Mouse (Mus musculus) liver, embryonic 16.5 days (tissue): ENCODE data around the gene Hist1h2bl. TPM values are rescaled to one million over a fixed set of nuclear protein-coding genes. Genes with fewer than 3 reads are reported as not detected.

Experiments used
- ATAC-seq: fragments of 200-750 bp; cut with Nextera tagmentation; 2 replicates; pipeline ENCODE4 v1.8.0; 2017; ENCODE audit warnings: low read depth, mild to moderate bottlenecking, moderate number of reproducible peaks, moderate library complexity
- H3K27ac ChIP-seq: fragments of 300-500 bp; sonication (generic); 2 replicates; pipeline ENCODE4 v1.5.1; 2014; ENCODE audit warnings: mild to moderate bottlenecking, low read length
- H3K27me3 ChIP-seq: fragments of 300-500 bp; sonication (generic); 2 replicates; pipeline ENCODE4 v1.6.1; 2014; ENCODE audit warnings: low read depth, low read length, mixed read lengths; ENCODE audit not compliant: control insufficient read depth, insufficient read depth
- H3K36me3 ChIP-seq: fragments of 300-500 bp; sonication (generic); 2 replicates; pipeline ENCODE4 v1.6.1; 2014; ENCODE audit warnings: mild to moderate bottlenecking; ENCODE audit not compliant: control insufficient read depth, insufficient read depth
- H3K4me1 ChIP-seq: fragments of 300-500 bp; sonication (generic); 2 replicates; pipeline ENCODE4 v1.6.1; 2014; ENCODE audit warnings: low read depth, low read length, mixed read lengths; ENCODE audit not compliant: control insufficient read depth
- H3K4me2 ChIP-seq: fragments of 300-500 bp; sonication (generic); 2 replicates; pipeline ENCODE4 v1.6.1; 2014; ENCODE audit warnings: low read depth, low read length, mixed read lengths
- H3K4me3 ChIP-seq: fragments of 300-500 bp; sonication (generic); 2 replicates; pipeline ENCODE4 v1.5.1; 2014; ENCODE audit warnings: low read depth, mild to moderate bottlenecking, low read length
- H3K9ac ChIP-seq: fragments of 300-500 bp; sonication (generic); 2 replicates; pipeline ENCODE4 v1.6.1; 2014; ENCODE audit warnings: low read depth, low read length
- H3K9me3 ChIP-seq: fragments of 300-500 bp; sonication (generic); replicated peaks from 2 replicates; pipeline ENCODE4 v1.6.1; 2016; ENCODE audit warnings: low read length; ENCODE audit not compliant: control insufficient read depth
- WGBS: fragments of 180-500 bp; shearing (Covaris S2); extraction: QIAGEN DNeasy Blood & Tissue Kit; methylation state at CpG from one replicate; pipeline ENCODE4 v1.1.7; 2014; ENCODE audit not compliant: insufficient replicate concordance; 5-methylcytosine and 5-hydroxymethylcytosine counted together
- microRNA-seq: library from miRNA; unstranded; fragments of <30 nt; microRNA quantifications from one replicate; pipeline ENCODE4, GENCODE M21; 2016
- polyA plus RNA-seq: library from polyadenylated mRNA; unstranded; fragments of >200 nt; fragmentation: Nextera tagmentation; extraction: Ambion mirVana; gene quantifications from 2 replicates; pipeline ENCODE4 v1.2.1, GENCODE M21; 2015

Gene Hist1h2bl
- polyA plus RNA-seq, 1 experiment from 2014 or later = 3.5 TPM

DNA sequence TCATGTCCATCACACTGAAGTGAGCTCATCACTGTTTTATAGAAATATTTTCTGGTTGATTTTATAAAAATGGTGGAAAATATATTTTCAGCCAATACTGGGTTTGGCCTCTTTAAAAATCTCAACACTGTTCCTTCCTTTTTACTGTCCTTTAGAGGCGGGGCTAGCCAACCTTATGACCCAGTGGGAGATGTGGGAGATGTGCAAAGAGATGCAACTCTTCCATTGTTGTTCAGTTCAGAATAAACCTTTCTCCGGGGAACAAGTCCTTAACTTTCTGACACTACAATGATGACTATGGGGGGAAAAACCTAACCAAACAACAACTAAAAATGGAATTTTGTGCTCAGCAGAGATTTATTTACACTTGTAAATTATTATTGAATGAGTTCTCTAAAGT lies 38.6 kb downstream of the Hist1h2bl start, which contains the start of gene Olfr1360:
TSS of gene Olfr1360 (minus strand) at position 101 of the 400 bp plus-strand sequence.
- H3K9me3 ChIP-seq = no peaks in the 10 kb centered on the region
- no peak within 1 kb of the TSS for H3K9ac ChIP-seq
- WGBS = 50% methylated on average over 2 of the region's 2 CpGs
- no peaks in the 10 kb centered on the region for H3K27me3 ChIP-seq
- H3K36me3 ChIP-seq = no peaks in the 10 kb centered on the region
- no peak within 1 kb of the TSS for H3K4me2 ChIP-seq
- H3K4me3 ChIP-seq = no peak within 1 kb of the TSS
- ATAC-seq = no peak
- H3K4me1 ChIP-seq = no peaks in the 10 kb centered on the region
- no peak within 1 kb of the TSS for H3K27ac ChIP-seq

Small RNA genes lying within 50 kb of the gene (microRNA-seq; reads per million reads assigned to microRNA genes)
- gene Gm44357 = not detected
- gene Gm44367 = not detected
- gene Gm44454 = not detected

Other genes starting within 250 kb of the Hist1h2bl start
- 0.79 and 1.0 TPM in 2 replicates for gene Nkapl, start 247.6 kb downstream of the Hist1h2bl start, polyA plus RNA-seq
- gene Zkscan4, start 237.2 kb downstream of the Hist1h2bl start, polyA plus RNA-seq = 0.44 TPM in 2 replicates
- not detected in 2 replicates for gene Gm10065, start 236.7 kb downstream of the Hist1h2bl start, polyA plus RNA-seq
- gene AK157302, start 220.9 kb downstream of the Hist1h2bl start, polyA plus RNA-seq = 0.62 and 0.70 TPM in 2 replicates
- gene Gm11273, start 214.7 kb downstream of the Hist1h2bl start, polyA plus RNA-seq = 4.7 and 5.5 TPM in 2 replicates
- 1.0 and 1.2 TPM in 2 replicates for gene Zkscan8, start 185.0 kb downstream of the Hist1h2bl start, polyA plus RNA-seq
- 0.04 TPM in 1 of 2 replicates, not detected in the other for gene Olfr1366, start 173.3 kb downstream of the Hist1h2bl start, polyA plus RNA-seq
- gene Olfr1535, start 156.2 kb downstream of the Hist1h2bl start, polyA plus RNA-seq = not detected in 2 replicates
- gene Olfr1364, start 134.4 kb downstream of the Hist1h2bl start, polyA plus RNA-seq = not detected in 2 replicates
- gene Olfr1362, start 102.1 kb downstream of the Hist1h2bl start, polyA plus RNA-seq = not detected in 2 replicates
- gene Olfr11, start 73.6 kb downstream of the Hist1h2bl start, polyA plus RNA-seq = not detected in 2 replicates
- not detected in 2 replicates for gene Olfr1361, start 52.8 kb downstream of the Hist1h2bl start, polyA plus RNA-seq
- not detected in 2 replicates for gene Olfr1360, start 38.7 kb downstream of the Hist1h2bl start, polyA plus RNA-seq
- not detected in 2 replicates for gene Olfr1359, start 18.0 kb downstream of the Hist1h2bl start, polyA plus RNA-seq
- gene Hist1h2ai, start 279 bp upstream of the Hist1h2bl start, polyA plus RNA-seq = 18.6 and 20.0 TPM in 2 replicates
- gene Hist1h3h, start 1.5 kb upstream of the Hist1h2bl start, polyA plus RNA-seq = 4.4 and 13.9 TPM in 2 replicates
- 5.9 and 9.8 TPM in 2 replicates for gene Hist1h2bm, start 5.9 kb upstream of the Hist1h2bl start, polyA plus RNA-seq
- gene Hist1h4j, start 18.9 kb upstream of the Hist1h2bl start, polyA plus RNA-seq = 0.99 and 1.0 TPM in 2 replicates
- gene Hist1h4k, start 34.4 kb upstream of the Hist1h2bl start, polyA plus RNA-seq = 5.0 and 6.3 TPM in 2 replicates
- gene Hist1h2ak, start 37.7 kb upstream of the Hist1h2bl start, polyA plus RNA-seq = 40.9 and 50.2 TPM in 2 replicates
- 8.1 and 12.9 TPM in 2 replicates for gene Hist1h2bn, start 38.0 kb upstream of the Hist1h2bl start, polyA plus RNA-seq
- gene Hist1h1b, start 64.5 kb upstream of the Hist1h2bl start, polyA plus RNA-seq = 22.9 and 30.4 TPM in 2 replicates
- 158 and 190 TPM in 2 replicates for gene Hist1h3i, start 67.2 kb upstream of the Hist1h2bl start, polyA plus RNA-seq
- 10.1 and 14.1 TPM in 2 replicates for gene Hist1h2an, start 71.1 kb upstream of the Hist1h2bl start, polyA plus RNA-seq
- 3.8 and 7.6 TPM in 2 replicates for gene Hist1h2bp, start 71.3 kb upstream of the Hist1h2bl start, polyA plus RNA-seq
- gene Hist1h2bq, start 94.1 kb upstream of the Hist1h2bl start, polyA plus RNA-seq = 25.4 and 31.7 TPM in 2 replicates
- gene Hist1h2ao, start 94.3 kb upstream of the Hist1h2bl start, polyA plus RNA-seq = 2.1 TPM in 1 of 2 replicates, not detected in the other
- not detected in 2 replicates for gene Hist1h4m, start 95.6 kb upstream of the Hist1h2bl start, polyA plus RNA-seq
- 25.5 and 40.3 TPM in 2 replicates for gene Hist1h4n, start 116.1 kb upstream of the Hist1h2bl start, polyA plus RNA-seq
- gene Hist1h2ap, start 117.4 kb upstream of the Hist1h2bl start, polyA plus RNA-seq = 3,914 and 4,206 TPM in 2 replicates
- 24.7 and 33.6 TPM in 2 replicates for gene Hist1h2br, start 117.6 kb upstream of the Hist1h2bl start, polyA plus RNA-seq
- 0.55 and 0.56 TPM in 2 replicates for gene Zfp184, start 229.0 kb upstream of the Hist1h2bl start, polyA plus RNA-seq